Mouse (Mus musculus): ENCODE results near the gene Picalm. TPM values are rescaled to one million over a fixed set of nuclear protein-coding genes. Genes with fewer than 3 reads are reported as not detected.
"Not testable (repeated sequence)": the region's sequence is repeated elsewhere in the genome, so short reads cannot be mapped to it uniquely, and the experiment has no call there.

Gene Picalm
- polyA plus RNA-seq, 1 experiment from 2014 or later: 58.0 TPM

GRCm38 (mm10) chr7:90210116-90210515 is 80.1 kb downstream of the Picalm start:
- H3K27ac ChIP-seq (ENCODE audit: low read depth, low read length): no peak overlapping the region
- H3K9me3 ChIP-seq (ENCODE audit: control insufficient read depth, low read length): no peaks in the 10 kb centered on the region
- no peaks in the 10 kb centered on the region for H3K4me1 ChIP-seq (ENCODE audit: control insufficient read depth, insufficient read depth, low read length)
- H3K36me3 ChIP-seq (ENCODE audit: control insufficient read depth, insufficient read depth, low read length): peaks cover 7% of the 10 kb centered on the region; the same call in 1 of the 2 replicates
- H3K9ac ChIP-seq (replicated peaks; ENCODE audit: low read depth, low read length): no peak overlapping the region
- ATAC-seq (ENCODE audit: low read depth): no peak
- H3K4me2 ChIP-seq (ENCODE audit: low read depth, low read length): no peak overlapping the region
- WGBS: 87% methylated on average over 2 of the region's 2 CpGs
- no peak overlapping the region for H3K4me3 ChIP-seq (ENCODE audit: low read depth, low read length)
- H3K27me3 ChIP-seq (ENCODE audit: control insufficient read depth, insufficient read depth, low read length): no peaks in the 10 kb centered on the region

GRCm38 (mm10) chr7:90210947-90211346 is 80.9 kb downstream of the Picalm start:
- no peak overlapping the region for H3K9ac ChIP-seq (replicated peaks; ENCODE audit: low read depth, low read length)

DNA sequence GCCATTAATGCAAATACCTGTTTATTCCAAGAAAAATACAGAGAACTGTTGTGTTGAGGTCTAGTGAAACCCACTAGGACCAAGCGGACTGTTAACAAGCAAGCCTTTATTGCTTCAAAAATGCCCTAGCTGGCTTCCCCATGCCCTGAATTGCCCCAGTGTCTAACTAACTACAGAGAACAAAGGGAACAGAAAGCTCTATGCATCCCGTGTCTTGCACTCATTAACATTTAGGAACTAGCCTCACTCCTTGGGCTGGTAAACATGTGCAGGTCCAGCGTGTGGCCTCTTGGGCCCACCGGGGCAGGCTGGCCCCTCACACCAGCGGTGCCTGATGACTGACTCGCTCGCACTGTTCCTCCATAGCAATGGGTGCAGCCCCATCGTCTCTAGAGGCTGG is 86.5 kb downstream of the Picalm start:
- Histone ChIP-seq H3K4me3 (ENCODE audit: low read depth, low read length) (no peak overlapping the region), H3K9ac (replicated peaks; ENCODE audit: low read depth, low read length) (no peak overlapping the region), H3K9me3 (ENCODE audit: control insufficient read depth, low read length) (no peaks in the 10 kb centered on the region), H3K4me2 (ENCODE audit: low read depth, low read length) (no peak overlapping the region), H3K36me3 (ENCODE audit: control insufficient read depth, insufficient read depth, low read length) (no peaks in the 10 kb centered on the region), H3K27me3 (ENCODE audit: control insufficient read depth, insufficient read depth, low read length) (no peaks in the 10 kb centered on the region), H3K27ac (ENCODE audit: low read depth, low read length) (no peak overlapping the region), H3K4me1 (ENCODE audit: control insufficient read depth, insufficient read depth, low read length) (no peaks in the 10 kb centered on the region)
- ATAC-seq (ENCODE audit: low read depth): no peak
- WGBS: 60% methylated on average over 8 of the region's 8 CpGs

More at GRCm38 (mm10) chr7:90210947-90211346, 80.9 kb downstream of the Picalm start:
- H3K36me3 ChIP-seq (ENCODE audit: control insufficient read depth, insufficient read depth, low read length): peaks cover 7% of the 10 kb centered on the region; the same call in 1 of the 2 replicates
- H3K27ac ChIP-seq (ENCODE audit: low read depth, low read length): no peak overlapping the region
- no peak for ATAC-seq (ENCODE audit: low read depth)
- H3K4me2 ChIP-seq (ENCODE audit: low read depth, low read length): no peak overlapping the region
- no peaks in the 10 kb centered on the region for H3K4me1 ChIP-seq (ENCODE audit: control insufficient read depth, insufficient read depth, low read length)
- no peaks in the 10 kb centered on the region for H3K27me3 ChIP-seq (ENCODE audit: control insufficient read depth, insufficient read depth, low read length)
- no peak overlapping the region for H3K4me3 ChIP-seq (ENCODE audit: low read depth, low read length)
- H3K9me3 ChIP-seq (ENCODE audit: control insufficient read depth, low read length): no peaks in the 10 kb centered on the region

GRCm38 (mm10) chr7:90218122-90218521 is 88.1 kb downstream of the Picalm start:
- WGBS: 86% methylated on average over 5 of the region's 5 CpGs
- Histone ChIP-seq H3K9me3 (ENCODE audit: control insufficient read depth, low read length) (no peaks in the 10 kb centered on the region), H3K4me2 (ENCODE audit: low read depth, low read length) (no peak overlapping the region), H3K27me3 (ENCODE audit: control insufficient read depth, insufficient read depth, low read length) (no peaks in the 10 kb centered on the region), H3K27ac (ENCODE audit: low read depth, low read length) (no peak overlapping the region), H3K9ac (replicated peaks; ENCODE audit: low read depth, low read length) (no peak overlapping the region), H3K36me3 (ENCODE audit: control insufficient read depth, insufficient read depth, low read length) (no peaks in the 10 kb centered on the region), H3K4me3 (ENCODE audit: low read depth, low read length) (no peak overlapping the region), H3K4me1 (ENCODE audit: control insufficient read depth, insufficient read depth, low read length) (no peaks in the 10 kb centered on the region)
- ATAC-seq (ENCODE audit: low read depth): no peak

- WGBS: 88% methylated on average over 2 of the region's 2 CpGs
Observed at GRCm38 (mm10) chr7:90221487-90221886, 91.5 kb downstream of the Picalm start.

DNA sequence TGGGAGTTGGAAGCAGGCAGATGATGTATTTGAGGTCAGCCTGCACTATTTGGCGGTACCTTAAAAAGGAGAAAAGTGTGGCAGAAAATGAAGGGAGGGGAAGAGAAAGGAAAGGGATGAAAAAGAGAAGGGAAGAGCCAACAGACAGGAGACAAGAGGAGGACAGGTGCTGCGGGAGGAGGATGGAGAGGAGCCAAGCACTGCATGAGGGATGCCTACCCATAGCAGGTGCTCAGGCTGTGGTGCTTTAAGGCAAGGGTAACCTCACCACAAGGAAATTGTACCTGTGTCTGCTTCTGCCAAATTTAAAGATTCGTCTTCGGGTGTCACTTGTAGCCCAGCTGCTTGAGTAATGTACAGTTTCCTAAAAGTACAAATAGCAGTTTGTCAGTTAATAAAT is 98.1 kb downstream of the Picalm start:
- Histone ChIP-seq H3K9ac (replicated peaks; ENCODE audit: low read depth, low read length) (no peak overlapping the region), H3K4me3 (ENCODE audit: low read depth, low read length) (no peak overlapping the region), H3K9me3 (ENCODE audit: control insufficient read depth, low read length) (no peaks in the 10 kb centered on the region), H3K4me1 (ENCODE audit: control insufficient read depth, insufficient read depth, low read length) (no peaks in the 10 kb centered on the region), H3K36me3 (ENCODE audit: control insufficient read depth, insufficient read depth, low read length) (no peaks in the 10 kb centered on the region), H3K4me2 (ENCODE audit: low read depth, low read length) (no peak overlapping the region), H3K27me3 (ENCODE audit: control insufficient read depth, insufficient read depth, low read length) (no peaks in the 10 kb centered on the region), H3K27ac (ENCODE audit: low read depth, low read length) (no peak overlapping the region)
- 90% methylated on average over 4 of the region's 4 CpGs for WGBS
- no peak for ATAC-seq (ENCODE audit: low read depth)

More at GRCm38 (mm10) chr7:90221487-90221886, 91.5 kb downstream of the Picalm start:
- no peak overlapping the region for H3K9ac ChIP-seq (replicated peaks; ENCODE audit: low read depth, low read length)
- no peak overlapping the region for H3K4me2 ChIP-seq (ENCODE audit: low read depth, low read length)
- H3K36me3 ChIP-seq (ENCODE audit: control insufficient read depth, insufficient read depth, low read length): no peaks in the 10 kb centered on the region
- no peaks in the 10 kb centered on the region for H3K9me3 ChIP-seq (ENCODE audit: control insufficient read depth, low read length)
- H3K27ac ChIP-seq (ENCODE audit: low read depth, low read length): no peak overlapping the region
- ATAC-seq (ENCODE audit: low read depth): no peak
- H3K4me1 ChIP-seq (ENCODE audit: control insufficient read depth, insufficient read depth, low read length): no peaks in the 10 kb centered on the region
- no peak overlapping the region for H3K4me3 ChIP-seq (ENCODE audit: low read depth, low read length)
- no peaks in the 10 kb centered on the region for H3K27me3 ChIP-seq (ENCODE audit: control insufficient read depth, insufficient read depth, low read length)

DNA sequence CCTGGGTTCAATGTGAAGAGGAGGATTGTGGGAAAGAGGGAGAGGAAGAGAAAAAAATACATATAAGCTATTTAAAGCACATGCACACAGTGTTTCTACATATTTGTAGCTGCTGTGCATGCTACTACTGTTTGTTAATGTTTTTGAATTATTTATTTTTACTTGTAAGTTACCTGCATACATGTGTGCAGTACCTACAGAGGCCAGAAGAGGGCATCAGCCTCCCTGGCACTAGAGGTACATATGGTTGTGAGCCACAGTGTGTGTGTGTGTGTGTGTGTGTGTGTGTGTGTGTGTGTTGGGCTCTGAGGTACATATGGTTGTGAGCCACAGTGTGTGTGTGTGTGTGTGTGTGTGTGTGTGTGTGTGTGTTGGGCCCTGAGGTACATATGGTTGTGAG is 98.9 kb downstream of the Picalm start:
- not testable (repeated sequence) for H3K4me2 ChIP-seq (ENCODE audit: low read depth, low read length); H3K9me3 ChIP-seq (ENCODE audit: control insufficient read depth, low read length); ATAC-seq (ENCODE audit: low read depth); H3K27ac ChIP-seq (ENCODE audit: low read depth, low read length); H3K36me3 ChIP-seq (ENCODE audit: control insufficient read depth, insufficient read depth, low read length); H3K9ac ChIP-seq (replicated peaks; ENCODE audit: low read depth, low read length); H3K4me3 ChIP-seq (ENCODE audit: low read depth, low read length); H3K4me1 ChIP-seq (ENCODE audit: control insufficient read depth, insufficient read depth, low read length); H3K27me3 ChIP-seq (ENCODE audit: control insufficient read depth, insufficient read depth, low read length)

GRCm38 (mm10) chr7:90231431-90231830 is 101.4 kb downstream of the Picalm start:
- no peak overlapping the region for H3K9ac ChIP-seq (replicated peaks; ENCODE audit: low read depth, low read length)
- H3K4me1 ChIP-seq (ENCODE audit: control insufficient read depth, insufficient read depth, low read length): no peaks in the 10 kb centered on the region
- ATAC-seq (ENCODE audit: low read depth): no peak
- H3K4me2 ChIP-seq (ENCODE audit: low read depth, low read length): no peak overlapping the region
- 85% methylated on average over 9 of the region's 9 CpGs for WGBS
- H3K9me3 ChIP-seq (ENCODE audit: control insufficient read depth, low read length): no peaks in the 10 kb centered on the region
- H3K36me3 ChIP-seq (ENCODE audit: control insufficient read depth, insufficient read depth, low read length): no peaks in the 10 kb centered on the region
- H3K4me3 ChIP-seq (ENCODE audit: low read depth, low read length): no peak overlapping the region
- H3K27me3 ChIP-seq (ENCODE audit: control insufficient read depth, insufficient read depth, low read length): no peaks in the 10 kb centered on the region
- H3K27ac ChIP-seq (ENCODE audit: low read depth, low read length): no peak overlapping the region

DNA sequence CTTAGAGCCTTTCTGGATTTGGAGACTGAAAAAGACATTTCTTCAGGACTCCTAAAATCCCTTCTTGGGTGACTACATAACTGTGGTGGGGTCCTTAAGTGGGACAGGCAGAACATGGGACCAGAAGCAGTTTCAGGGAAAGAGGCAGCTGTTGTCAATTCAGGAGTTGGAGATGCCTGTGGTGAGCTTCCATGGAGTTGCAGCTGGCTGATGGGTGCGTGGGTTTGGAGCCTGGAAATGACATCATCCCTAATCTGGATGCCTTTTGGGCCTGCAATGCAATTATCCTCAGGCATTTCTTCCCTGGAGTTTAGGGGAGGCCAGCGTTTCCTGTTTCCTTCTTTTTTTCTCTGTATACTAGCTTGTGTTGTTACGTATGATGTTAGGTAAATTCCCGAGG is 103.9 kb downstream of the Picalm start:
- H3K27ac ChIP-seq (ENCODE audit: low read depth, low read length): no peak overlapping the region
- no peak for ATAC-seq (ENCODE audit: low read depth)
- no peak overlapping the region for H3K4me2 ChIP-seq (ENCODE audit: low read depth, low read length)
- no peaks in the 10 kb centered on the region for H3K4me1 ChIP-seq (ENCODE audit: control insufficient read depth, insufficient read depth, low read length)
- no peaks in the 10 kb centered on the region for H3K9me3 ChIP-seq (ENCODE audit: control insufficient read depth, low read length)
- no peak overlapping the region for H3K4me3 ChIP-seq (ENCODE audit: low read depth, low read length)
- H3K27me3 ChIP-seq (ENCODE audit: control insufficient read depth, insufficient read depth, low read length): no peaks in the 10 kb centered on the region
- H3K36me3 ChIP-seq (ENCODE audit: control insufficient read depth, insufficient read depth, low read length): no peaks in the 10 kb centered on the region
- H3K9ac ChIP-seq (replicated peaks; ENCODE audit: low read depth, low read length): no peak overlapping the region
- 71% methylated on average over 4 of the region's 4 CpGs for WGBS

All from neural tube, embryonic 14.5 days (tissue).